Mouse (Mus musculus): ENCODE data around the gene Irak1.

Irak1 gene

GRCm38 (mm10) chrX:73965307-73965706, 58.4 kb downstream of the Irak1 start:
- DNase-seq, result peak; percentile 69

- peak; percentile 48 for DNase-seq
Measured at GRCm38 (mm10) chrX:73964363-73964762, 59.4 kb downstream of the Irak1 start.

All from cerebellum, adult 11-12 months (tissue).